Mouse (Mus musculus): ENCODE results near the gene Mgea5. TPM values are rescaled to one million over a fixed set of nuclear protein-coding genes. Genes with fewer than 3 reads are reported as not detected.

Mgea5 gene
- 100 to 1,000 TPM; 187 to 198 TPM for total RNA-seq (2023)

DNA sequence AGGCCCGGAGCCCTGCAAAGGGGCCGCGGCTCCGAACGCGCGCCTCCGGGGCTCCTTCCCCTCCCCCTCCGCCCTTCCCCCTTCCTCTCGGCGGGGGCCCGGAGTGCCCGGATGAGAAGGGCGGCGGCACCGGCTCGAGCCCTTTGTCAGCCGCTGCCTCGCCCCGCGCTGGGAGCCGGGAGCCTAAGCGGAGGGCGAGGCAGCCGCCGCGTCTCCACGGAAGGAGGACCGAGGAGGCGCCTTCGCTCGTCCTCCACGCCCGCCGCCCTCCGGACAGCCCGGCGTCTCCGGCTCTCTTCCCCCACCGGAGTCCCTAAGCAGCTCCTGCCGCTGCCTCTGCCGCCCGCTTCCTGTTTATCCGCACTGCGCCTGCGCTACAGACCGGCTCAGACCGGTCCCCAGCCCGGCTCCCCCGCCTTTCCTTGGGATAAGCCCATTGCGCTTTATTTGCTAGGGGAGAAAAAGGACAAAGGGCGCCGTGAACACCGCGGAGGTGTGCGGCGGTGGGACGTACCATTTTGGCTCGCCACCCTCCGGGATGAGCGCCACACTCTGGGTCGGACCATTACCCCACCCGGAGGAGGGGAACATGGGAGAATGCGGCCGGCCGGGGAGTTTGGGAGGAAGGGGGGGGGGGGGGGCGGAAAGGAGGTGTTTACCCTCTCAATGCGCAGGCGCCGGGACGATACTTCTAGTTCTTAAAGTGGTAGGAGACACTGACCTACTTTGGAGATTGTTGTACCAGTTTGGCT is at the start of gene Mgea5:
Gene Mgea5, minus strand, starts transcription at position 657 of the 752 bp plus-strand sequence.

DNA sequence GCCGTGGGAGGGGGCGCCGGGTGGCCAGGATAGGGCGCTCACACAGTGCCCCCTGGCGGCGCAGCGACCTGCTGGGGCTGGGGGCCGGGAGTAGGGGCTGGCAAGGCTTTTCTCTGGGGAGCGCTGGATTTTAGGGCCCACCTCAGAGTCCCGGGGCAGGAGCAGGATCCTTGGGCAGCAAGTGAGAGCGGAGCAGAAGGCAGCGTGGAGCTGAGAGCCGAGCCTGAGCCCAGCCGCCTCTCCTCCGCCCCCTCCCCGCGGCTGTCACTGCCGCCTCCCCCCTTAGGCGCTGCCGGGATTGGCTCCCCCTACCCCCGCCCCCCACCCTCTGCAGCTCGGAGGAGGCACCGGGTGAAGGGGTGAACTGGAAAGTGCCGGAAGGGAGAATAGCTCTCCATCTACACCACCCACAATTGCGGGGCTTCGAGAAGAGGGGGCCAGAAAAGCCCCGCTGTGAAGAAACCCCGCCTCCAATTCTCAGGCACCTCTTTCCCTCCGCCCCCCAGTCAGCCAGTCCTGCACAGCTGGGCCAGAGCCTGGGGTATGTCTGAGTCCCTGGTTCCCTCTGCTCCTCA is 32.3 kb upstream of the Mgea5 start, which contains the start of gene Kcnip2:
Gene Kcnip2, minus strand, starts transcription at position 231 of the 575 bp plus-strand sequence.

DNA sequence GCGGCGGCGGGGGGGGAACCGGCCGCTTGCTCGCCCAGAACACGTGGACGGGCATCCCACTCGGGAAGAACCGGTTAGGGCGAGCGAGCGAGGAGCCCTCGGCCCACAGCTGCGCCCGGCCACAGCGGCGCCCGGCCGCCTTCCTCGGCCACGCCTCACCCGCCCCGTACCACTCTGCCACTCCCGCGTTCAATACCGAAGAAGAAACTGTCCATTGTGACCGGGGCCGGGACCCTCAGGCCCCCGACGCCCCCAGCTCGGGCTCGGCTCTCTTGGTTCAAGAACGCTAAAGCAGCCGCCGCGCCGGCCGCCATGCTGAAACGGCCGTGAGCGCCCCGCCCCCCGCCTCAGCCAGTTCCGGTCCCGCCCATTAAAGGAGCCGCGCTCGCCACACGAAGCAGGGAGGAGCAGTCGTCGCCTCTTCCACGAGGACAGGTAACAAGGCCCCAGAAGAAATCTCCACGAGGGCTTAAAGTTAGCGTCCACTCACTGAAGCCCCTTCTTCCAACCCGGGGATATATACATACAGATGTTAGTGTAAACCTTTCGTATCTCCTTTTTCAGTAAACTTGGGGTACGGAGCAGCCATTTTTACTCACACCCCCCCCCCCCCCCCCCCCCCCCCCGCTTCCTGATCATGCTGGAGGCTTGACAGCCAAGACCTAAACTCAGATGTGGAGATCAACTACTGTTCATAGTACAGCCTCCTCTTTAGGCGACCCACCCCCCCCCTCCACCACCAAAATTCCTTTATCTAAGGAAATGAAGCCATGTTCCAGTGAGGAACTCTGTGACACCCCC is 34.2 kb downstream of the Mgea5 start, which contains the start of gene Npm3:
Gene Npm3, minus strand, starts transcription at position 349 of the 801 bp plus-strand sequence.

GRCm38 (mm10) chr19:45742218-45742983 is 41.2 kb downstream of the Mgea5 start, which contains the start of gene Fgf8:
Gene Fgf8 (minus strand): TSS chr19:45742915.

Other genes with a start within 250 kb of the Mgea5 start
- 1 to 10 TPM; 7.0 to 7.3 TPM for gene Poll, start 223.3 kb downstream of the Mgea5 start, total RNA-seq (2023)
- 10 to 100 TPM in 1 of 2 experiments, 1 to 10 TPM in 1; 9.3 to 10.2 TPM for gene Gm17018, start 223.2 kb downstream of the Mgea5 start, total RNA-seq (2023)
- 10 to 100 TPM; 36.0 to 46.2 TPM for gene Fbxw4, start 123.5 kb downstream of the Mgea5 start, total RNA-seq (2023)
- not detected for gene Fgf8, start 40.9 kb downstream of the Mgea5 start, total RNA-seq (2023)
- gene Npm3, start 34.2 kb downstream of the Mgea5 start, total RNA-seq (2023) = 10 to 100 TPM; 19.1 to 22.7 TPM
- gene Kcnip2, start 32.2 kb upstream of the Mgea5 start, total RNA-seq (2023) = under 1 TPM; 0.20 to 0.55 TPM
- gene Armh3, start 214.7 kb upstream of the Mgea5 start, total RNA-seq (2023) = 10 to 100 TPM; 10.9 to 14.4 TPM
- gene Hps6, start 219.7 kb upstream of the Mgea5 start, total RNA-seq (2023) = 1 to 10 TPM; 8.7 to 9.2 TPM